Mouse (Mus musculus) bone marrow macrophage, adult 2 months (primary cell): Measurements from ENCODE around the gene Terb2.
"Not testable (repeated sequence)": the region's sequence is repeated elsewhere in the genome, so short reads cannot be mapped to it uniquely, and the experiment has no call there.

ENCODE experiments used
- CTCF ChIP-seq: IDR thresholded peaks from 2 replicates; pipeline ENCODE4 v1.5.1; 2012; ENCODE audit warnings: low read depth, mild to moderate bottlenecking, low read length, moderate library complexity
- POLR2A ChIP-seq: IDR thresholded peaks from 2 replicates; pipeline ENCODE4 v1.6.1; 2012; ENCODE audit warnings: mild to moderate bottlenecking, low read depth, low read length, borderline replicate concordance

- not testable (repeated sequence) for TF ChIP-seq CTCF, POLR2A
Observed at GRCm38 (mm10) chr2:122217075-122217474, 31.0 kb downstream of the Terb2 start.
